Mouse (Mus musculus) urinary bladder, postnatal 14 days (tissue): ENCODE measurements around the gene Spast.
"Not testable (repeated sequence)": the region's sequence is repeated elsewhere in the genome, so short reads cannot be mapped to it uniquely, and the experiment has no call there.

Experiments
- DNase-seq: peaks from one replicate; pipeline ENCODE4 v3.0.0; 2021; ENCODE audit warnings: low spot score

Gene Spast

GRCm38 (mm10) chr17:74338937-74339804, at the start of gene Spast:
Spast (plus strand) TSS chr17:74338987.
- peak; percentile 79 for DNase-seq

GRCm38 (mm10) chr17:74290198-74290597, 48.6 kb upstream of the Spast start:
- DNase-seq = no peak

GRCm38 (mm10) chr17:74290869-74291268, 47.9 kb upstream of the Spast start:
- no peak for DNase-seq

DNA sequence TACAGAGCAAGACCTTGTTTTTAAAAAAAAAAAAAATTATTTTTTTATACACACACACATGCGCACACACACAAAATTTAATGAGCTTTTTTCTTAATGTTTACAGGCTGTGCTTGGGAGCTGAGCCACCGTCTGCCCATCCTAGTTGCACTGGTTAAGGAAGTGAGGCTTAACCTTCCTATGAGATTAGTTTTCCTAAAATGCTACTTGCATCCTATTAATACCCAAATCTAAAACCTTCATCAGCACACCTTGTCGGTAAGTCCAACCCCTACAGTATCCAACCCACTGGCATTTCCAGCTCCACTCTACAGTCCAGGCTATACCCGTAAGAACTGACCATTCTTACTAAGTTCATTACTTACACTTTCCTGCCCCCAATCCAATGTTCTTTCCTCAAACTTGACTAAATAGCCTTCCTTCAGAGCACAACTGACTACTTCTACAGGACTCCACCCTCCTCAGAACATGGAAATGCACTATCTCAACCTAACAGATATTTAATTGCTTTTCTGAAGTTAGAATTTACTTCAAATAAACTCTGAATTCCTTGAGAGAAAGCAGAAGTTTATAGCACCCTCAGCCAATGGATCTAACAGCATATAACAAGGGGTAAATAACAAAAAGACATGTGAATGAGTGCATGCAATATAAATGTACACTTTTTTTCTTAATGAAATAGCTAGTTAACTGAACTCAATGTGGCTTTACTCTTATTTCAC, 47.0 kb upstream of the Spast start:
- no peak for DNase-seq

- DNase-seq = no peak
Measured at GRCm38 (mm10) chr17:74293687-74294425, 44.9 kb upstream of the Spast start.

DNA sequence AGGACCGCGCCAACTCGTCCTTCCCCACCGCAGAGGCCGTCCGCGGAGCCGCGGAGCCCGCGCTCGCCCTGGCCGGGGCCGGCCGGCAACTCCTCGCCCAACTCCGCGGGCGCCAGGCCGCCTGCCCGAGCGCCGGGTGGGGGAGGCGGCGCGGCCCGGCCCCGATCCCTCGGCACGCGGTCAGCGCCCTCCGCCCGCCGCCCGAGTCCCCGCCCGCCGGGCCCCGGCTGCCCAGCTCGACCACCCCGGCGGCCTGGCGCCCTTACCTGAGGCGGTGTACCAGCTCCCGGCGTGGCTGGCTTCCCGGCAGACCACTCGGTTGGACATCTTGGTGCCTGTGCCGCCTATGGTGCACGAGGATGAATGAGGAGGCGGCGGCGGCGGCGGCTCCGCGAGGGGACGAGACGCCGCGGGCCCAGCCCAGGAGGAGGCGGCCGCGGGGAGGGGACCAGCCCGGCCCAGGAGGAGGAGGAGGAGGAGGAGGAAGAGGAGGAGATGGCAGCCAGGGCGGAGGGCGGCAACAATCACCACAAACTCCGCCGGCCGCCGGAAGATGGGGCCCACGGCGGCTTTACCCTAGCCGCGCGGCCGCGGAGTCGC, 44.3 kb upstream of the Spast start:
- DNase-seq = peak; percentile 89

DNA sequence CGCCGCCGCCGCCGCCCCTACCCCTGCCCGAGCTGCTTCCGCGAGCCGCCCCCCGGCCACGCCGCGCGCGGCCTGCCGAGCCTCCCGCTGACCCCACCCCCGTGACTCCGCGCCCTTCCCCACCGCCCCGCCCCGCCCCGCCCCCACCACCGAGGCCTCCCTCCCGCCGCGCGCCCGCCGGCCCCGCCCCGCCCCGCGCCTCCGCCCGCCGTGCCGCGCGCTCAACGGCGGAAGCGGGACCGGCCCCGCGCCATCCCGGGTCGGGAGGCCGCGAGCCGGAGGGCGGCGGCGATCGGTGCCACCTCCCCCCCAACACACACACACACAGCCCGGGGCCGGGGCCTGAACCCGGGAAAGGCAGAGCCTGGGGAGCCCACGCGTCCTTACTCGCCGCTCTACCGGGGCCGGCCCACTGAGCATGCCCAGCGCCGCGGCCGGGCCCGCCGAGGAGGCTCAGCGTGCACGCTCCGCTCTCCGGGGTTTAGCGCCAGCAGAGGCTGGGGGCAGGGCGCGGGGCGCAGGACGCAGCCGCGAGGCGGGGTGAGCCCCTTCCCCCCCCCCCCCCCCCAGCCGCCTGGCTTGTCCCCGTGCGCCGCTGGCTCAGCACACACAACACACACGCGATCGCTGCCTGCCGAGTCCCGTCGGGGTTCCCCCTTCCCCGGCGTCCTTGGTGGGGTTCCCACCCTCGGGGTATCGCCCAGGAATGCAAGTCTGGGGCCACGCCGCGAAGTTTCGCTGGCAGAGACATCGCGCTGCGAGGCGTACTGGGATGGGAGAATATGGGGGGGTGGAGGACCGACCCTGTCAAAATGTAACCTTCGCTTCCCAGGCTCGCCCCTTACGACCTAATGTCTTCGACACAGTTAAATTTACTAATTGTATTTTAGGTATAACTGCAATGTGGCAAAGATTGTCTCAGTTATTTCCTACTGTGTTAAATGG, 43.5 kb upstream of the Spast start, which contains the start of gene Memo1:
Gene Memo1, minus strand, starts transcription at position 496 of the 945 bp plus-strand sequence.
- peak; percentile 84 for DNase-seq

DNA sequence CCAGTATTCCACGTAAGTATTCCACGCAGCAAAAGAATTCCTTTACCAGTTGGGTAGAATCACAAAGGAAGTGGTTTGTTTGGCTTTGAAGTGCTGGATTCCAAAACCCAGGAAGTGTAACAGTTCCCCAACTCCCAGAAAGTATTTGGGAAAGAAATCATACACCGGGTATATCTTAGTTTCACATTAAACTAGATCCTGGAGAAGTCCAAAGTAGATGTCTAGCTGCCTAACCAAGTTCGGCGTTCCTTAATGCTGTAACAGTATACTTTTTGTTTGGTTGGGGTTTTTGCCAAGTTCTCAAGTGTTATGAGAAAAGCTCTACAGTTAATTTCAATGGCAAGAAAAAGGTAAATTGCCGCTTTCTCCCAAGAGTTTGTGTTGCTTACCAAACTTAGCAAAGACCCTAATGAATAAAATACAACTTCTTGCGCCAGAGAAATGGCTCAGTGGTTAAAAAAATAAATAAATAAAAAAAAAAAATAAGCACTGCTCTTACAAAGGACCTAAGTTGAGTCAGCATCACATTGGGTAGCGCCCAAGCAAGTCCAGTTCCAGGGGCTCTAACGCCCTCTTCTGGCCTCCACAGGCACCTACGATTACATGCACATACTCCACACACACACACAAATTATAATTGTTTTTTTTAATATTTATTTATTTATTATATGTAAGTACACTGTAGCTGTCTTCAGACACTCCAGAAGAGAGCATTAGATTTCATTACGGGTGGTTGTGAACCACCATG, 42.5 kb upstream of the Spast start:
- DNase-seq = no peak

- not testable (repeated sequence) for DNase-seq
Measured at GRCm38 (mm10) chr17:74296991-74297390, 41.8 kb upstream of the Spast start.

GRCm38 (mm10) chr17:74300089-74300488, 38.7 kb upstream of the Spast start:
- no peak for DNase-seq

DNA sequence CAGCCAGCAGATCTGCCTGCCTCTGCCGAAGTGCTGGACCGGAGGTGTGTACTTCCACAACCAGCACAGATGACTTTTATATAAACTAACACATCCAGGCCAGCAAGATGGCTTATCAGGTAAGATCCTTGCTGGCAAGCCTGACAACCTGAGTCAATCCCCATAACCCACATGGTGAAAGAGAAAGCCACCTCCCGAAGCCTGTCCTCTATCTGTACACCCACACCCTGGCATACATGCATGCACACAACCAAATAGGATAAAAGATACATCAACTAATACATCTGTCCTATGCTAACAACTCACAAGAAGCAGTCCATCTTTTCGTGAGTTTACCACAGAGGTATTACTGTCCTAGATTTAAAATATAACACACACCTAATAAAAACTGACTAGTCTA, 34.7 kb upstream of the Spast start:
- DNase-seq = no peak

GRCm38 (mm10) chr17:74305616-74306015, 33.2 kb upstream of the Spast start:
- no peak for DNase-seq

- DNase-seq = no peak
Measured at GRCm38 (mm10) chr17:74306021-74306420, 32.8 kb upstream of the Spast start.

DNA sequence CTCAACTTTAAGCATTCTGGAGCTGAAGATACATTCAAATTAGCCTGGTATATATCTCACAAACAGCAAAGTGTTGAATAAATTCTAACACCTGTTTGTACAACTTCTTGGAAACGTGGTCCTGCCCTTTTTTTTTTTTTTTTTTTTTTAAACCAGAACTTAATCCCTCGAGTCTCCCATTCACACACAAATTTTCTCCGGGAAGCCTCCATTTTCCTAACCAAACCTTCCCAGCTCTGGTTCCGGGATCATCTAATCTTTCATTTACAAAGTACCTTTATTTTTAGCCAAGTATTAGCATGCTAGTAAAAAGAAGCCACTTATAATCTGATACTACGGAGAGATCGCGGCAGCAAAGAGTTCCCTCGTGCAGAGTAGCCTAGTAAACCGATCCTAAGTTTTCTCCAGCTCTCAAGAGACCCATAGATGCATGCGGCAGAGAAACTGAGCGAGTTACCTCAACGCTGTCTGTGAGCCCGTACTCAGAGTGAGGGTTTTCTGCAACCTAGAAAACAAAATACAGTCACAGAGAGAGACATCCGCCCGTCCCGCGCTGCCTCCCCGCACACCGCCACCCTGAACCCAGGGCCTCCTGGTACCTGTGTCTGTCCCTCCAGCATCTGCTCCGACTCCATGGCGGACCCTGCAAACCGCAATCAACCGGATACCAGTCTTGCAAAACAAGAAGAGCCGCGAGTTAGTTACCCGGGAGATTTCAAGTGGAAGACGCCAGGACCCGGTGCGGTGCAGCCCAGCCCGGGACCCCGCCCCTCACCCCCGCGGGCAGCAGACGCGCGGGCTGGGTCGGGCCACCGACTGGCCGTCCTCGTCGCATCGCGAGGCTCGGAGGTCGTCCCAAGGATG, 23.1 kb upstream of the Spast start:
- DNase-seq = no peak

- peak; percentile 86 for DNase-seq
Measured at GRCm38 (mm10) chr17:74316309-74316863, 22.4 kb upstream of the Spast start.

- no peak for DNase-seq
Measured at GRCm38 (mm10) chr17:74318721-74319120, 20.1 kb upstream of the Spast start.

DNA sequence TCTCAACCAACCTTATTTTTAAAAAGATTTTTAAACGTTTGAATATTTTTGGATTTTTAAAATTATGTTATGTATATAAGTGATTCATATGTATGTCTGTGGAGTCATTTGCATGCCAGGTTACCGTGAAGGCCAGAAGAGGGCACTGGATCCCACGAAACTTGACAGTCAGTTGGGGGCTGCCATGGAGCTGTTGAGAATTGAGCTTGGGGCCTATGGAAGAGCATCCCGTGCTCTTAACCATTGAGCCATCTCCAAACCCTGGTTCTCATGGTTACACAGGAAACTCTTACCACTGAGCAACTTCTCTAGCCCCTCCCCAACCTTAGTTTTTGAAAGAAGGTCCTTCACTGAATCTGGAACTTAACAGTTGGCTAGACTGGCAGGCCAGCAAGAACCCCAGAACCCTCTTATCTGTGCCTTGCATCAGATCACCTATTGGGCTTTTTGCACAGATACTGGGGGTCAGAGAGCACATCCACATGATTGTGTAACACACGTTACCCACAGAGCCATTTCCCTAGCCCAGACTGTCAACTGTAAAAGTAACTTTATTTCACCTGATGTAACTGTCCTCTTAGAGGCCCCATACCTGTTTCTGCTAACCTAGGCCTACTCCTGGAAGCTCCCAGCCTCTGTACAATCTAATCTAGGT, 16.3 kb upstream of the Spast start:
- no peak for DNase-seq

DNA sequence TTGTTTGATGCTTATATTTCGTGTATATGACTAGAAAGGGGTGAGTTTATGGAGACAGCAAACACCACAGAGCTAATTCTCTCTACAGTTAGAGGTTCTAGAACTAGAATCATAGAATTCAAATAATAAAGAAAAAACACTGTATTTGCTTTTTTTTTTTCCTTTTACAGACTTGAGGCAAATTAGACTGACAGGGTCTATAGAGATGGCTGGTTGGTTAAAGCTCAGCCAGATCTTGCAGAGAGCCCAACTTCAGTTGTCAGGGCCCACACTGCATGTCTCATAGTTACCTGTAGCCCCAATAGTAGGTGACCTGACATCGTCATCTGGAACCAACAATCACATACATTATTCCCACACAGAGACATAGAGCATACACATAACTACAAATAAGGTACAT, 14.9 kb upstream of the Spast start, which contains the start of gene Dpy30:
Gene Dpy30, minus strand, starts transcription at position 101 of the 400 bp plus-strand sequence.
- no peak for DNase-seq
